Mouse (Mus musculus) midbrain, embryonic 10.5 days (tissue): ENCODE measurements at regions not wholly inside any gene's neighbourhood (a gene's known extent, or its start where the extent isn't known, plus 50 kb on each side); places are given as distances from the start of the nearest gene placed in this dataset.

Experiments used
- DNase-seq: peaks from one replicate; pipeline ENCODE4 v3.0.0-alpha.2; 2017; ENCODE audit warnings: low spot score
- H3K27ac ChIP-seq: fragments of 300-500 bp; sonication (generic); replicated peaks from 2 replicates; pipeline ENCODE4 v1.5.1; 2016; ENCODE audit warnings: mild to moderate bottlenecking
- H3K27me3 ChIP-seq: fragments of 300-500 bp; sonication (generic); 2 replicates; pipeline ENCODE4 v1.6.1; 2016; ENCODE audit warnings: low read depth, mild to moderate bottlenecking; ENCODE audit not compliant: poor library complexity, severe bottlenecking
- H3K36me3 ChIP-seq: fragments of 300-500 bp; sonication (generic); 2 replicates; pipeline ENCODE4 v1.6.1; 2016; ENCODE audit warnings: mild to moderate bottlenecking, moderate library complexity
- H3K4me1 ChIP-seq: fragments of 300-500 bp; sonication (generic); 2 replicates; pipeline ENCODE4 v1.6.1; 2016
- H3K4me3 ChIP-seq: fragments of 300-500 bp; sonication (generic); 2 replicates; pipeline ENCODE4 v1.5.1; 2016; ENCODE audit warnings: mild to moderate bottlenecking, moderate library complexity
- H3K9me3 ChIP-seq: fragments of 300-500 bp; sonication (generic); replicated peaks from 2 replicates; pipeline ENCODE4 v1.6.1; 2016; ENCODE audit warnings: mild to moderate bottlenecking
- WGBS: fragments of 180-500 bp; shearing (Covaris S2); methylation state at CpG from one replicate; pipeline ENCODE4 v1.1.7; 2016; 5-methylcytosine and 5-hydroxymethylcytosine counted together

DNA sequence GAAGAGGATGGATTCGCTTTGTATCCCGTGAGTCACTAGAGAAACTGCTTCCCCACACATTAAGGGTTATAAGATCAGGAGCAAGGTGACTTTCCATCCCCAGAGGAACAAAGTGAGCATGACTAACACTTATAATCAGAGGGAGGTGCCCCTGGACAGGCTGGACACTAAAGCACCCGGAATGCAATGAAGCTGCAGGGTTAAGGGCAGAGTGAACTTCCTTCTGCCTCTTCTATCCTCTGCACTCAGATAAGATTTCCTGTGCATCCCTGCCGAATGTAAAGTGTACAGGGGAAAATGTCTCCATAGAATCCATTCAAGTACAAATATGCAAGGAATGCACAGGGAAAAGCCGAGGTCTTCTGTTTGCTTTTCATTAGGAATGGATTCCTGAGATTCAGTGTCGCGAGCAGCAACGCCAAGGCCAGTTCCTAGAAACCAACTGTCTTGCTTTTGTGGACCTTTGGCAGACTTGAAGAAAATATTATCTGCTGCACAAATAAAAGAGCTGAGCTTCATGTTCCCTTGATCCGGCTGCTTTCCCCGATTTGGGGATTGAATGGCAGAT is 58.5 kb upstream of the Fbxl7 start:
- Histone ChIP-seq H3K4me3 (0 out of 2 replicates have a peak overlapping the region, but pooled peaks have one; percentile 11), H3K9me3 (no peaks in the 10 kb centered on the region), H3K4me1 (peaks cover 18% of the 10 kb centered on the region), H3K27me3 (no peaks in the 10 kb centered on the region), H3K27ac (peak overlapping the region; percentile 70), H3K36me3 (no peaks in the 10 kb centered on the region)
- 31% methylated on average over 10 of the region's 10 CpGs for WGBS
- peak; percentile 21 for DNase-seq

DNA sequence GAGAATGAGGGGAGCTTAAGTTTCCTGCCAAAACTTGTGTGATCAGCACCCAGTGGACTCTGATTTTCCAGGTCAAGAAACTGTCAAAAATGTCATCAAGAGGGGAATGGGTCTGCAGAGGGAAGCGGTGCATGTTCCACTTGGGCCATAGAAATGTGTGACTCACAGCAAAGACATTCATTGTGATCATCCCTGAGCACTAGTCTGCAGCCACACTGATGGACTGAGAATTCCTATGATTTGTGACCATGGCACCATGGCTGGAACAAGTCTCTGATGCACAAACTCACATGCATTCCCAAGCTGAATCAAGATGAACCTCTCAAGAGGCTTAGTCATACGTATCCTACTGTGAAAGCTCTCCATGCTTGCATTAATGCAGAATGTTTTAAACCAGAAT is 63.6 kb upstream of the Fbxl7 start:
- H3K27me3 ChIP-seq, result no peaks in the 10 kb centered on the region
- H3K4me1 ChIP-seq, result peaks cover 10% of the 10 kb centered on the region
- H3K27ac ChIP-seq, result no peak overlapping the region
- no peaks in the 10 kb centered on the region for H3K36me3 ChIP-seq
- DNase-seq, result no peak
- 90% methylated on average over 2 of the region's 2 CpGs for WGBS
- H3K4me3 ChIP-seq, result no peak overlapping the region
- no peaks in the 10 kb centered on the region for H3K9me3 ChIP-seq

- peak; percentile 13 for DNase-seq
- Histone ChIP-seq H3K4me1 (peaks cover 11% of the 10 kb centered on the region), H3K36me3 (no peaks in the 10 kb centered on the region), H3K4me3 (no peak overlapping the region), H3K27me3 (no peaks in the 10 kb centered on the region), H3K9me3 (no peaks in the 10 kb centered on the region), H3K27ac (no peak overlapping the region; the same call in 1 of the 2 replicates)
- WGBS, result 69% methylated on average over 5 of the region's 5 CpGs
Observed at GRCm38 (mm10) chr15:26968392-26969025, 73.1 kb upstream of the Fbxl7 start.

- H3K36me3 ChIP-seq, result no peaks in the 10 kb centered on the region
- peaks cover 11% of the 10 kb centered on the region for H3K4me1 ChIP-seq
- H3K9me3 ChIP-seq, result no peaks in the 10 kb centered on the region
- H3K27me3 ChIP-seq, result no peaks in the 10 kb centered on the region
- 96% methylated on average over 1 of the region's 1 CpGs for WGBS
- no peak overlapping the region for H3K4me3 ChIP-seq
- no peak for DNase-seq
- H3K27ac ChIP-seq, result no peak overlapping the region
Observed at GRCm38 (mm10) chr15:26970770-26971169, 75.4 kb upstream of the Fbxl7 start.

- no peaks in the 10 kb centered on the region for H3K9me3 ChIP-seq
- no peaks in the 10 kb centered on the region for H3K4me1 ChIP-seq
- no peaks in the 10 kb centered on the region for H3K36me3 ChIP-seq
- no peak overlapping the region for H3K27ac ChIP-seq
- DNase-seq, result no peak
- no peak overlapping the region for H3K4me3 ChIP-seq
- 75% methylated on average over 1 of the region's 1 CpGs for WGBS
- H3K27me3 ChIP-seq, result no peaks in the 10 kb centered on the region
Observed at GRCm38 (mm10) chr15:26993054-26993453, 97.7 kb upstream of the Fbxl7 start.

GRCm38 (mm10) chr15:27009069-27009468 is 113.7 kb upstream of the Fbxl7 start:
- Histone ChIP-seq H3K4me3 (no peak overlapping the region), H3K36me3 (no peaks in the 10 kb centered on the region), H3K27ac (no peak overlapping the region), H3K27me3 (no peaks in the 10 kb centered on the region), H3K4me1 (peaks cover 7% of the 10 kb centered on the region), H3K9me3 (no peaks in the 10 kb centered on the region)
- WGBS, result 81% methylated on average over 4 of the region's 4 CpGs
- no peak for DNase-seq

DNA sequence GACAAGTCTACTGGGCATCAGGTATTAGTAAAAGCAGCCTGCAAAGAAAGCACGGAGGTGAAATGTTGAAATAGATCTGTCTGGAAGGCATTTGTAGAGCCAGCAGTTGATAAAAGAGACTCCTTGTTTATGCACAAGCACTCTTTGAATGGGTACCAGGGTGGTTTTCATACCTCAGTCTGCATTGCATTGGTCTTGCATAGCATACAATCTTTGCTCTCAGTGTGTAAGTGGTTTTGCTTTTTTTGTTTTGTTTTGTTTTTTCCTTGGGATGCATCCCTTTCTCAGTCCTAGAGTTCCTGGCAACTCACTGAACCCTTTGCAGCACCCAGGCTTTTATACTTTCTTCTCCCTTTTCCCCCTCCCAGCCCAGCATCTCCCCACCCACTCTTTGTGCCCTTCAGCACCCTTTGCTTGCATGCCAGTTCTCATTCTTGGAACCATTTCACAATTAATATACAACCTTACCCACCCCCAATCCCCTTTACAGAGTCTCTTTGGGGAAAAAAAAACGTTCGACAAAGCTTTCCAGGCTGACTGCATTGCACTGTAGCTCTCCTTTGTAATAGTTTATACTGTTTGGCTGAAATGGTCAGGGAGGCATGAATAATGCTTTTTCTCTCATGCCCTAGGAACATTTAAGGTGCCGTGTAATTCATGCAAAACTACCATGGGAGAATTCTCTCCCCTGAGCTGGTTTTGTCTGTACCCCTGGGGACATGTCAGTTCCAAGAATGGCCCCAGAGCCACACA is 118.7 kb upstream of the Fbxl7 start:
- peak; percentile 17 for DNase-seq

GRCm38 (mm10) chr15:27014659-27014974 is 119.2 kb upstream of the Fbxl7 start:
- peak overlapping the region; percentile 75 for H3K27ac ChIP-seq
- no peaks in the 10 kb centered on the region for H3K9me3 ChIP-seq
- DNase-seq, result no peak
- H3K4me3 ChIP-seq, result no peak overlapping the region
- 19% methylated on average over 1 of the region's 1 CpGs for WGBS
- no peaks in the 10 kb centered on the region for H3K27me3 ChIP-seq
- no peaks in the 10 kb centered on the region for H3K36me3 ChIP-seq
- peaks cover 17% of the 10 kb centered on the region for H3K4me1 ChIP-seq

More for the DNA sequence above, 118.7 kb upstream of the Fbxl7 start:
- no peaks in the 10 kb centered on the region for H3K36me3 ChIP-seq
- no peaks in the 10 kb centered on the region for H3K9me3 ChIP-seq
- H3K4me3 ChIP-seq, result no peak overlapping the region
- H3K27ac ChIP-seq, result peak overlapping the region; percentile 75
- WGBS, result 48% methylated on average over 4 of the region's 4 CpGs
- H3K4me1 ChIP-seq, result peaks cover 17% of the 10 kb centered on the region
- no peaks in the 10 kb centered on the region for H3K27me3 ChIP-seq

- Histone ChIP-seq H3K36me3 (no peaks in the 10 kb centered on the region), H3K4me3 (no peak overlapping the region), H3K9me3 (no peaks in the 10 kb centered on the region), H3K27me3 (no peaks in the 10 kb centered on the region), H3K27ac (no peak overlapping the region), H3K4me1 (no peaks in the 10 kb centered on the region)
- 79% methylated on average over 5 of the region's 5 CpGs for WGBS
- no peak for DNase-seq
Observed at GRCm38 (mm10) chr15:27020471-27020870, 125.1 kb upstream of the Fbxl7 start.

- no peaks in the 10 kb centered on the region for H3K9me3 ChIP-seq
- H3K4me3 ChIP-seq, result no peak overlapping the region
- no peaks in the 10 kb centered on the region for H3K27me3 ChIP-seq
- WGBS, result 93% methylated on average over 2 of the region's 2 CpGs
- no peak for DNase-seq
- no peaks in the 10 kb centered on the region for H3K36me3 ChIP-seq
- H3K4me1 ChIP-seq, result no peaks in the 10 kb centered on the region
- H3K27ac ChIP-seq, result no peak overlapping the region
Observed at GRCm38 (mm10) chr15:27033261-27033660, 137.9 kb upstream of the Fbxl7 start.

DNA sequence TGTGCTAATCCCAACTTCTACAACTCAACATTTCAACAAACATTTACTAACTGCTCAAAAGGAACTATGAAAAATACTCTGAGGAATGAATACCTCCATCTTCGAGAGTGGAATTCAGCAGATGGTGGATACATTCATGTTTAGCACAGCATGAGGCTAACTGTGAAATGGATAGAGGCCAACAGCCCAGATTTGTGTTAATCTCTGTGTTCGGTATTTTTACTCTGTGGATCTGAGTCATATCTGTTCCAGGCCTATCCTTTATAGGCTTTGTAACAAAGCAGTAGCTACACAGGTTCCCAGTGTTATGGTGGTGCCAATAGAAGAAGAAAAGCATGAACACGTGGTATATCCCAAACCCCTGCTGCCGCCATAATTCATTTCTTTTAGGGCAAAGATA is 148.4 kb upstream of the Fbxl7 start:
- Histone ChIP-seq H3K9me3 (no peaks in the 10 kb centered on the region), H3K36me3 (no peaks in the 10 kb centered on the region), H3K4me3 (no peak overlapping the region), H3K4me1 (no peaks in the 10 kb centered on the region), H3K27me3 (no peaks in the 10 kb centered on the region), H3K27ac (no peak overlapping the region)
- DNase-seq, result no peak
- WGBS, result 84% methylated on average over 4 of the region's 4 CpGs

DNA sequence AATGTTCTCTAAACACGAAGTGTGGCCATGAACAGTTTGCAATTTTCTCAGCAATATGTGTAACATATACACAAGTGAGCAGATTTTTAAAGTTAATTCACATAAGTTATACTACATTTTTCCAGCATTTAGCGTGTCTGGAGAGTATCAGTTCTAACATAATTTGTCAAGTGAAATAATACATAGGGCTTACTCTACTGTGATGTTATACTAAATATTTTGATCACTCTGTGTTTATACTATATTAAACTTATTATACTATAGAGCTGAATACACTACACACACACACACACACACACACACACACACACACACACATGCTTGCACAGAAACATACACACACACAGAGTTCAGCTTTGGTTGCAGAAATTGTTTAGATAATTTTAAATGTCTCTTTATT is 155.3 kb upstream of the Fbxl7 start:
- Histone ChIP-seq H3K27ac (no peak overlapping the region), H3K9me3 (no peaks in the 10 kb centered on the region), H3K4me3 (no peak overlapping the region), H3K36me3 (no peaks in the 10 kb centered on the region), H3K27me3 (no peaks in the 10 kb centered on the region), H3K4me1 (no peaks in the 10 kb centered on the region)
- DNase-seq, result no peak
- 91% methylated on average over 2 of the region's 2 CpGs for WGBS

- Histone ChIP-seq H3K4me1 (no peaks in the 10 kb centered on the region), H3K9me3 (no peaks in the 10 kb centered on the region), H3K4me3 (no peak overlapping the region), H3K27ac (no peak overlapping the region), H3K36me3 (no peaks in the 10 kb centered on the region), H3K27me3 (no peaks in the 10 kb centered on the region)
- no peak for DNase-seq
Observed at GRCm38 (mm10) chr15:27063456-27063855, 168.1 kb upstream of the Fbxl7 start.
